Mouse (Mus musculus) hindbrain, embryonic 14.5 days (tissue): Measurements from ENCODE around the gene Hamp2. TPM values are rescaled to one million over a fixed set of nuclear protein-coding genes. Genes with fewer than 3 reads are reported as not detected.
A peak's percentile ranks its signal among the peaks of the same experiment; 100 is the strongest.
"Not testable (repeated sequence)": the region's sequence is repeated elsewhere in the genome, so short reads cannot be mapped to it uniquely, and the experiment has no call there.

Experiments
- ATAC-seq: fragments of 200-750 bp; cut with Nextera tagmentation; 2 replicates; pipeline ENCODE4 v1.8.0; 2017; ENCODE audit warnings: moderate number of reproducible peaks, mild to moderate bottlenecking, moderate TSS enrichment, moderate library complexity; ENCODE audit not compliant: low FRiP score
- DNase-seq: peaks from one replicate; pipeline ENCODE4 v3.0.0-alpha.2; 2015; ENCODE audit warnings: low spot score
- H3K27ac ChIP-seq: fragments of 300-500 bp; sonication (generic); 2 replicates; pipeline ENCODE4 v1.5.1; 2014; ENCODE audit warnings: mild to moderate bottlenecking, moderate library complexity
- H3K27me3 ChIP-seq: fragments of 300-500 bp; sonication (generic); 2 replicates; pipeline ENCODE4 v1.6.1; 2014; ENCODE audit warnings: mild to moderate bottlenecking, low read length, mixed read lengths; ENCODE audit not compliant: control insufficient read depth, insufficient read depth
- H3K36me3 ChIP-seq: fragments of 300-500 bp; sonication (generic); replicated peaks from 2 replicates; pipeline ENCODE4 v1.6.1; 2014; ENCODE audit not compliant: control insufficient read depth, insufficient read depth
- H3K4me1 ChIP-seq: fragments of 300-500 bp; sonication (generic); replicated peaks from 2 replicates; pipeline ENCODE4 v1.6.1; 2014; ENCODE audit warnings: antibody characterized with exemption, low read length, mixed read lengths; ENCODE audit not compliant: control insufficient read depth, insufficient read depth
- H3K4me2 ChIP-seq: fragments of 300-500 bp; sonication (generic); replicated peaks from 2 replicates; pipeline ENCODE4 v1.6.1; 2014; ENCODE audit warnings: mild to moderate bottlenecking, moderate library complexity
- H3K4me3 ChIP-seq: fragments of 300-500 bp; sonication (generic); replicated peaks from 2 replicates; pipeline ENCODE4 v1.5.1; 2014; ENCODE audit warnings: mild to moderate bottlenecking, low read length
- H3K9ac ChIP-seq: fragments of 300-500 bp; sonication (generic); 2 replicates; pipeline ENCODE4 v1.6.1; 2014
- H3K9me3 ChIP-seq: fragments of 300-500 bp; sonication (generic); 2 replicates; pipeline ENCODE4 v1.6.1; 2016; ENCODE audit warnings: low read length; ENCODE audit not compliant: control insufficient read depth
- WGBS: fragments of 180-500 bp; shearing (Covaris S2); extraction: QIAGEN DNeasy Blood & Tissue Kit; methylation state at CpG from one replicate; pipeline ENCODE4 v1.1.7; 2014; 5-methylcytosine and 5-hydroxymethylcytosine counted together
- polyA plus RNA-seq: library from polyadenylated mRNA; unstranded; fragments of >200 nt; fragmentation: Nextera tagmentation; extraction: Ambion mirVana; gene quantifications from 2 replicates; pipeline ENCODE4 v1.2.1, GENCODE M21; 2014

Gene Hamp2
- polyA plus RNA-seq, 1 experiment from 2014 or later: not detected

GRCm38 (mm10) chr7:30943909-30944635 lies 19.6 kb upstream of the Hamp2 start, which contains the start of gene Hamp:
Hamp (minus strand) TSS chr7:30944032.
- no peak for DNase-seq
- no peaks in the 10 kb centered on the region for H3K9me3 ChIP-seq
- H3K36me3 ChIP-seq: peaks cover 23% of the 10 kb centered on the region
- no peak within 1 kb of the TSS for H3K4me3 ChIP-seq
- no peak for ATAC-seq
- H3K4me1 ChIP-seq: no peaks in the 10 kb centered on the region
- no peak within 1 kb of the TSS for H3K4me2 ChIP-seq
- H3K9ac ChIP-seq: no peak within 1 kb of the TSS
- 73% methylated on average over 9 of the region's 9 CpGs for WGBS
- H3K27me3 ChIP-seq: no peaks in the 10 kb centered on the region
- no peak within 1 kb of the TSS for H3K27ac ChIP-seq

- H3K4me2 ChIP-seq, ATAC-seq: not testable (repeated sequence)
Measured at GRCm38 (mm10) chr7:30942365-30942764, 17.9 kb upstream of the Hamp2 start.

GRCm38 (mm10) chr7:30940070-30940469 lies 15.6 kb upstream of the Hamp2 start:
- not testable (repeated sequence) for H3K4me1 ChIP-seq, DNase-seq, H3K9me3 ChIP-seq, ATAC-seq, H3K4me2 ChIP-seq, H3K27ac ChIP-seq, H3K36me3 ChIP-seq, H3K4me3 ChIP-seq, H3K9ac ChIP-seq, H3K27me3 ChIP-seq
- 82% methylated on average over 1 of the region's 1 CpGs for WGBS

More at GRCm38 (mm10) chr7:30942365-30942764, 17.9 kb upstream of the Hamp2 start:
- WGBS: 44% methylated on average over 3 of the region's 3 CpGs
- H3K27ac ChIP-seq, H3K9me3 ChIP-seq, H3K4me3 ChIP-seq, DNase-seq, H3K27me3 ChIP-seq, H3K9ac ChIP-seq, H3K4me1 ChIP-seq: not testable (repeated sequence)
- peaks cover 17% of the 10 kb centered on the region; the same call in 1 of the 2 replicates for H3K36me3 ChIP-seq

GRCm38 (mm10) chr7:30935422-30936099 lies 11.1 kb upstream of the Hamp2 start:
- not testable (repeated sequence) for H3K27me3 ChIP-seq, H3K4me2 ChIP-seq, ATAC-seq, H3K36me3 ChIP-seq, H3K27ac ChIP-seq, H3K4me1 ChIP-seq, H3K9me3 ChIP-seq, H3K9ac ChIP-seq, DNase-seq, H3K4me3 ChIP-seq
- 83% methylated on average over 6 of the region's 6 CpGs for WGBS

GRCm38 (mm10) chr7:30924071-30924470 lies 410 bp downstream of the Hamp2 start:
- no peaks in the 10 kb centered on the region for H3K4me1 ChIP-seq
- no peak for ATAC-seq
- no peak overlapping the region for H3K4me3 ChIP-seq
- DNase-seq: no peak
- H3K9me3 ChIP-seq: no peaks in the 10 kb centered on the region
- no peak overlapping the region for H3K4me2 ChIP-seq
- WGBS: 71% methylated on average over 3 of the region's 3 CpGs
- H3K27ac ChIP-seq: no peak overlapping the region
- H3K27me3 ChIP-seq: no peaks in the 10 kb centered on the region
- H3K9ac ChIP-seq: no peak overlapping the region
- no peaks in the 10 kb centered on the region for H3K36me3 ChIP-seq

GRCm38 (mm10) chr7:30922490-30922889 lies 2.0 kb downstream of the Hamp2 start:
- not testable (repeated sequence) for H3K9ac ChIP-seq, H3K4me1 ChIP-seq, DNase-seq, H3K36me3 ChIP-seq, H3K27ac ChIP-seq, H3K9me3 ChIP-seq, H3K4me2 ChIP-seq, H3K4me3 ChIP-seq, H3K27me3 ChIP-seq, ATAC-seq
- 50% methylated on average over 3 of the region's 3 CpGs for WGBS

- Histone ChIP-seq H3K4me1 (no peaks in the 10 kb centered on the region), H3K27ac (no peak overlapping the region), H3K4me2 (no peak overlapping the region), H3K27me3 (no peaks in the 10 kb centered on the region), H3K9me3 (no peaks in the 10 kb centered on the region), H3K9ac (no peak overlapping the region), H3K4me3 (no peak overlapping the region), H3K36me3 (no peaks in the 10 kb centered on the region)
- DNase-seq: peak; percentile 13
- 69% methylated on average over 3 of the region's 3 CpGs for WGBS
- no peak for ATAC-seq
Measured at GRCm38 (mm10) chr7:30920217-30920616, 4.3 kb downstream of the Hamp2 start.

- Histone ChIP-seq H3K9me3 (no peaks in the 10 kb centered on the region), H3K9ac (no peak overlapping the region), H3K27me3 (no peaks in the 10 kb centered on the region), H3K27ac (no peak overlapping the region), H3K4me1 (no peaks in the 10 kb centered on the region), H3K4me3 (no peak overlapping the region), H3K4me2 (no peak overlapping the region), H3K36me3 (no peaks in the 10 kb centered on the region)
- no peak for ATAC-seq
- no peak for DNase-seq
- 62% methylated on average over 4 of the region's 4 CpGs for WGBS
Measured at GRCm38 (mm10) chr7:30917219-30917618, 7.3 kb downstream of the Hamp2 start.

- H3K9ac ChIP-seq: no peak overlapping the region
- H3K4me1 ChIP-seq: no peaks in the 10 kb centered on the region
- ATAC-seq: no peak
- H3K4me3 ChIP-seq: no peak overlapping the region
- no peak for DNase-seq
- H3K36me3 ChIP-seq: no peaks in the 10 kb centered on the region
- H3K27me3 ChIP-seq: no peaks in the 10 kb centered on the region
- WGBS: 30% methylated on average over 6 of the region's 6 CpGs
- no peaks in the 10 kb centered on the region for H3K9me3 ChIP-seq
- no peak overlapping the region for H3K27ac ChIP-seq
- no peak overlapping the region for H3K4me2 ChIP-seq
Measured at GRCm38 (mm10) chr7:30916713-30917112, 7.8 kb downstream of the Hamp2 start.
